Mouse (Mus musculus): ENCODE measurements around the gene Ppp1r21.

- TF ChIP-seq HCFC1 (IDR thresholded peaks at IDR 0.05; ENCODE audit: borderline replicate concordance, insufficient read depth, low read length): no peak
- TF ChIP-seq CHD2 (IDR thresholded peaks at IDR 0.05; ENCODE audit: low read depth, low read length): no peak
- TF ChIP-seq MAFK (IDR thresholded peaks at IDR 0.05; ENCODE audit: insufficient read depth, low read depth, low read length): no peak
- TF ChIP-seq ZNF384 (IDR thresholded peaks at IDR 0.05; ENCODE audit: low read depth, low read length): no peak
Observed at GRCm38 (mm10) chr17:88537842-88538430, 8.0 kb downstream of the Ppp1r21 start.
